Mouse (Mus musculus) layer of hippocampus, adult 8-10 months (tissue): ENCODE measurements around the gene Slc27a3. TPM values are rescaled to one million over a fixed set of nuclear protein-coding genes. Genes with fewer than 3 reads are reported as not detected.

Source experiments
- DNase-seq, 2 experiments: peaks; one replicate each; pipeline ENCODE4 v3.0.0; 2022; ENCODE audit warnings: low spot score in 2 of 2
- total RNA-seq, 4 experiments: library from RNA; stranded (reverse); gene quantifications; 2 replicates each; pipeline ENCODE4 v1.2.4; 2022

Slc27a3 gene
- total RNA-seq, 4 experiments from 2014 or later = 9.1 to 12.7 (median 12.1) TPM

GRCm38 (mm10) chr3:90391941-90392340 lies 2.2 kb upstream of the Slc27a3 start:
- DNase-seq = no peak

GRCm38 (mm10) chr3:90391004-90391403 lies 1.3 kb upstream of the Slc27a3 start:
- DNase-seq = no peak

DNA sequence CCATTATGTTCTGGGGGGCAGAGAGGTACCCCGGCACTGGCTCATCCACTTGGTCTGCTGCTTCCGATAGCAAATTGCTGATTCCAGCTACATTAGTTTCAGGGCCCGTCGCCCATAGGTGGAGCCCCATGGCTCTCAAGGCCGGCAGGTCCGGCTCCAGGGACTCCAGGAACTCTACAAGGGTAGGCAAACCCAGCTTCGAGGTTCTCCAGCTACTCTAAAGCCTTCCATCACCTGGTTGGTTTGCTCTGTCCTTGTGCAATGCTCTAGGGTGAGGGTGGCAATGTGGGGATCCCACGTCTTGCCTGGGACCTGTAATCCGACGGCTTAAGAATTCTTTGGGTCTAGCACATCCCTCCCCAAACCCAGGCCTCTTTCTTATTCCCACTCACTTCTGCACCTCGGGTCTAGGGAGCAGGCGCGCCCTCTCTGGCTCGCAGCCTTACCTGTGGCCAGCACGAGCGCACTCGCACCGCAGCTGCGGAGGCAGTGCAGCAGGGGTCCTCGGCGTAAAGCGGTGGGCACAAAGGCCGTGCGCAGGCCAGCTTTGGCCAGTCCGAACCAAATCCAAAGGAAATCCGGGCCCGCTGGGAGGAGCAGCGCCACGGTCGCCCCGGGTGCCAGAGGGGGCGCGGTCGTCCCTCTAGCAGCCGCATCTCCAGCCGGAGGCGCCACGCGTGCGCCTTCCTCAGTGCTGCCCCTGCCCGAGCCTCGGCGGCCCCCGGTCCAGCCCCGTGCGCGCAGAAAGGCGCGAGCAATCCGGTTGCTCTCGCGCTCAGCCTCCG lies 820 bp downstream of the Slc27a3 start:
- no peak for DNase-seq

- DNase-seq = no peak
Measured at GRCm38 (mm10) chr3:90388192-90388591, 1.5 kb downstream of the Slc27a3 start.

GRCm38 (mm10) chr3:90387483-90387882 lies 2.3 kb downstream of the Slc27a3 start:
- peak; percentile 48 to 55 for DNase-seq

- DNase-seq = no peak
Measured at GRCm38 (mm10) chr3:90386817-90387216, 2.9 kb downstream of the Slc27a3 start.

GRCm38 (mm10) chr3:90384851-90385375 lies 4.8 kb downstream of the Slc27a3 start:
- no peak for DNase-seq

DNA sequence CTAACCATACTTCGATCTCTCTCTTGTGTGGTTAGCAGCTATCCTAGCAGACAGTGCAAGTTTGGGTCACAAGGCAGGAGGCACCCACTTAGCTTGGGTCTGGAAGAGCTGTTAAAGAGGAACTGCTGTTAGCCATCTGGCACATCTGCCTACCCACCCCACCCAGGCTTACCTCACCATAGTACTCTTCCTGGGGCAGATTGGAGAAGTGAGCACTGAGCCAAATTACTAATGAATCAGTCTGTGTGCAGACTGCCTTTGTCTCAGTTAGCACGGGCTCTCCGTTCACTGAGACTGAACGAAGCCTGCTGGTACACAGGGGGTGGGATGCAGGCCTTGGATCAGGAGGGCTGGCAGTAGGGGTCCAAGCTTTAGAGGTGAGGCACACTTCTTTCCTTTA lies 6.0 kb downstream of the Slc27a3 start:
- peak; percentile 49 to 58 for DNase-seq

- DNase-seq = no peak
Measured at GRCm38 (mm10) chr3:90381727-90382126, 8.0 kb downstream of the Slc27a3 start.

- no peak for DNase-seq
Measured at GRCm38 (mm10) chr3:90378496-90378895, 11.2 kb downstream of the Slc27a3 start.

DNA sequence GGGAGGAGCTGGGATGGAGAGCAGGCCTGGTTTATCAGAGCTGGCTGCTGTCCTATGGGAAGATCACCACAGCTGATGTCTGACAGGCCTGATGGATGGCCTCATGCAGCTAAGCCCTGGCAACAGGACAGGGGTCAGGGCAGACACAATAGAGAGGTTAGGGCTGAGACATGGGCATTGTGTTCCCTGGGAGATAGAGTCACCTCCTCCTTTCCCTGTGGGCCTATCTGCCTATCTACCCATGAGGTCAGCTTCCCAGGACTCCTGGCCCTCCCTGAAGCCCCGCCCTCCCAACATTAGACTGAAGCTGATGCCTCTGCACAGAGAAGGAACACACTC lies 13.5 kb downstream of the Slc27a3 start:
- no peak for DNase-seq

- no peak for DNase-seq
Measured at GRCm38 (mm10) chr3:90375562-90376246, 14.0 kb downstream of the Slc27a3 start.

DNA sequence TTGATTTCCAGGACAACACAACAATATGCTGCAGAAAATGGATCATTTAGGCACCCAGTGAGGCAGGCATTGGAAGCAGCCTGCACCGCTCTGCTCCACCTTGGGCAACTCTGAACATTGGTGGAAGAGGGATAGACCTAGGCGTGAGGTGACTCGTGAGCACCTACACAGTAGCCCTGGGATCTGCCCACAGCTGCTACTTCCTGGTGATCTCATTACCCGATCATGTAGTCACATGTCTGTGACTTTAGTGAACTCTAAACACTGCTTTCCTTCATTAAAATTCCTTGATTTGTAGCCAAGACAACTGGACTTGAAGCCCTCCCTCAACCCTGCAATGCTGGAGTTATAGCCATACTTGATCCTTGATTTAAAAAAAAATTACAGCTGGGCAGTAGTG lies 15.4 kb downstream of the Slc27a3 start:
- no peak for DNase-seq

GRCm38 (mm10) chr3:90373432-90374028 lies 16.2 kb downstream of the Slc27a3 start:
- DNase-seq = peak; percentile 67 to 86

GRCm38 (mm10) chr3:90372817-90373216 lies 16.9 kb downstream of the Slc27a3 start:
- no peak for DNase-seq

GRCm38 (mm10) chr3:90371857-90372256 lies 17.9 kb downstream of the Slc27a3 start:
- no peak for DNase-seq

DNA sequence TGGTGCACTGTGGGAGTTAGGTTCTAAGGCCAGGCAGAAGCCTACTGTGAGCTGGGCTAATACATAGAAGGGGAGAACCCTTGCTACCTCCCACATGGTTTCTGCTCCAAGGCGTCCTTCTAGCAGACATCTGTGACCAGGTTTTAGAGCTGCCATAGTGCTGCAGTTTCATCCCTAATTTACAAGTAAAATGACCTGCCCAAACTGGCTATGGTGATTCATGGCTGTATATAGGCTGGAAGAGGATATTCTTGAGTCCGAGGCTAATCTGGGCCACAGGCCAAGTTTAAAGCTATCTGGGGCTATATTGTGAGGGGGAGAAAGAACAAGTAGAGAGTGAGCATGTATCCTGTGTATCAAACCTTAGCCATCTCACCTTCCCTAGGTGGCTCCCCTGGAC lies 20.7 kb downstream of the Slc27a3 start:
- DNase-seq = no peak

GRCm38 (mm10) chr3:90367001-90367632 lies 22.6 kb downstream of the Slc27a3 start:
- no peak for DNase-seq

DNA sequence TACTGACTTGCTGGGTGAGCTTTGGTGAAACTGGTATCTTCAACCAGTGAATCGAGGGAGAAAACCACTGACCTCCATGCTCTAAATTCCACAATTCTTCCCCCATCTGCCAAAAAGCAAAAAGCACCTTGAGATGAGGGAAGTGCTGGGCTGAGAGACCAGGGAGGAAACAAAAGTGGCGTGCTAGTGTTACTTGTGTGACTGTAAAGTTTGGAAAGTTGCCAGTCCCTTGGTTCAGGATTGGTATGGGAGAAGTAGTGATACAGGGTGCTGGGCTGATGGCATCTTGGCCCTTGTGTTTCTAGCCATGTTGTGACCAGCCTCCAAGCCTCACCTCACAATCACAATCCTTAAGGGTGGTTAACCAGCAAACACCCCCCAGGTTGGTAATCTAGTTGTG lies 27.4 kb downstream of the Slc27a3 start:
- no peak for DNase-seq

DNA sequence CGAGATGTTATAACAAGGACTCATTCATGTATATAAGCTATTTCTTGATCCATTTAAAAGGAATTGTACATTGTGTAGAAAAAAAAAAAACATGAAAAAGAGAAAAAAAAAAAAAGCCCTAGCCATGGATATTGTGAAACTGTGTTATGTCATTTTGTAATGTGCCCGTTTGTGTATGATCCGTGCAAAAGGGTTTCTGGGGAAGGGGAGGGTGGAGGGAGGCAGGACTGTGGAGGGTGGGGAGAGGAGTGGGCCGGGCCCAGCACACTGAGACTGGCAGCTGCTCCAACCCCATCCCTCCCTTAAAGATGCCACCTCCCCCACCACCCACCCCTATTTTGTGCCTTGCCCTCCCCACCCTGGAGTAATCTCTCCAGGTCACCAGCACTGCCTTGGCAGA lies 28.3 kb downstream of the Slc27a3 start:
- no peak for DNase-seq

- DNase-seq = no peak
Measured at GRCm38 (mm10) chr3:90359230-90359629, 30.5 kb downstream of the Slc27a3 start.

DNA sequence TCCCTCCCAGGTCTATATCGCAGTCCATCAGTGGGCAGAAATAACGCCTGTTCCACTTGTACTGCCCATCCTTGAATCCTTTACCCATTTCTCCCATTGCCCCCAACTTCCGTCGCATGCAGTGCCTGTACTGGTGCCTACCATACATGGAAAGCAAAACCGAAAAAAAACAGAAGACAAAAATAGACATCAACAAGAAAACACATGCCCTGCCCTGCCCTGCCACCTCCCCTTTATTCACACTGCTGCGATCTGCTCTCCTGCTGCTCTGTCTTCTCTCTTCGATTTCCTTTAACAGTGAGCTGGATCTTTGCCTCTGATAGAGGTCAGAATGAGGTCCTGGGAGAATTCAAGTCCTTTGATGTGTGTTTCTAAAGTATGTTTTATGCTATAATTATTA lies 31.8 kb downstream of the Slc27a3 start:
- no peak for DNase-seq
